Mouse (Mus musculus): ENCODE measurements around the gene Bmpr1a. TPM values are rescaled to one million over a fixed set of nuclear protein-coding genes. Genes with fewer than 3 reads are reported as not detected.

Gene Bmpr1a
- polyA plus RNA-seq, 1 experiment from 2014 or later: 60.4 TPM

DNA sequence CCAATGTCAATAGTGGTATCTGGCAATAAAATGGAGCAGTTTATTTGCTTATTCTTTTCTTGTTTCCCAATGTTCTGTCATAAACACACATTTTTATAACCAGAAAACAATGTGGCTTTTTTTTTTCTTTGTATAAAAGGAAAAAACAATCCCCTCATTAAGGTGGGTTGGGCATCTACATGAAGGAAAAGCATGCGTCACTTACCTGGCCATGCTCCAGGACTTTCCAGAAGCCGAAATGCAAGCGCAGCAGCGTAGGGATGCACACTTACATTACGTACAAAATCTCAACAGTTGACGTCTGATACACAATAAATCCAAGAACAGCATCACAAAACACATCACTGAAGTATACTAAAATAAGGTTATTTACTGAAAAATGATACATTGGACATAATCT is 92.4 kb downstream of the Bmpr1a start:
- Histone ChIP-seq H3K4me3 (ENCODE audit: low read depth, low read length) (no peak overlapping the region), H3K4me2 (ENCODE audit: low read depth, low read length, severe bottlenecking) (no peak overlapping the region), H3K4me1 (replicated peaks; ENCODE audit: control insufficient read depth, insufficient read depth, low read length) (no peaks in the 10 kb centered on the region), H3K27ac (ENCODE audit: low read depth, low read length) (no peak overlapping the region), H3K9ac (ENCODE audit: low read length) (no peak overlapping the region), H3K36me3 (ENCODE audit: control insufficient read depth, insufficient read depth, low read length) (peaks cover 11% of the 10 kb centered on the region), H3K9me3 (ENCODE audit: control insufficient read depth, low read length) (no peaks in the 10 kb centered on the region), H3K27me3 (ENCODE audit: control insufficient read depth, insufficient read depth, low read length) (no peaks in the 10 kb centered on the region)
- ATAC-seq (replicated peaks; ENCODE audit: low FRiP score) (no peak), DNase-seq (ENCODE audit: low spot score) (no peak)
- WGBS: 96% methylated on average over 6 of the region's 6 CpGs

DNA sequence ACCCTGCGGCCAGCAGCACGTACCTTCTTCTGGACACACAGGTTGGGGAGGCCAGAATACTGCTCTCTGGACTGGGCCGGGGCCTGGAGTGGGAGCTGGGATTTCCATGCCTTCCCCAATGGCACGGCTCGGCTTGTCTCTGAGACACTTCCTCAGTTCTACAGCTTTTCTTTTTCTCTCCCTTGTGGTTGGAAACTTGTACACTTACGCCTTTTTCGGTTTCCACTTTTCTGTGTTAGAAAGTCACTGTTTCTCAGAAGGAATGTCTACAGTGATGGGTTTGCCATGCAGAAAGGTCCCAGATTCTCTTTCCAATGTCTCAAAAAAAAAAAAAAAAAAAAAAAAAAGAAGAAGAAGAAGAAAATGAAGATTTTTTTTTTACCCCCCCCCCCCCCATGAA is 99.7 kb downstream of the Bmpr1a start:
- no peak overlapping the region for H3K4me3 ChIP-seq (ENCODE audit: low read depth, low read length)
- no peaks in the 10 kb centered on the region for H3K27me3 ChIP-seq (ENCODE audit: control insufficient read depth, insufficient read depth, low read length)
- H3K9me3 ChIP-seq (ENCODE audit: control insufficient read depth, low read length): no peaks in the 10 kb centered on the region
- H3K4me2 ChIP-seq (ENCODE audit: low read depth, low read length, severe bottlenecking): no peak overlapping the region
- 96% methylated on average over 7 of the region's 7 CpGs for WGBS
- ATAC-seq (replicated peaks; ENCODE audit: low FRiP score) (no peak), DNase-seq (ENCODE audit: low spot score) (peak; percentile 47)
- H3K36me3 ChIP-seq (ENCODE audit: control insufficient read depth, insufficient read depth, low read length): peaks cover 5% of the 10 kb centered on the region; the same call in 1 of the 2 replicates
- H3K9ac ChIP-seq (ENCODE audit: low read length): no peak overlapping the region
- H3K27ac ChIP-seq (ENCODE audit: low read depth, low read length): no peak overlapping the region
- H3K4me1 ChIP-seq (replicated peaks; ENCODE audit: control insufficient read depth, insufficient read depth, low read length): no peaks in the 10 kb centered on the region

DNA sequence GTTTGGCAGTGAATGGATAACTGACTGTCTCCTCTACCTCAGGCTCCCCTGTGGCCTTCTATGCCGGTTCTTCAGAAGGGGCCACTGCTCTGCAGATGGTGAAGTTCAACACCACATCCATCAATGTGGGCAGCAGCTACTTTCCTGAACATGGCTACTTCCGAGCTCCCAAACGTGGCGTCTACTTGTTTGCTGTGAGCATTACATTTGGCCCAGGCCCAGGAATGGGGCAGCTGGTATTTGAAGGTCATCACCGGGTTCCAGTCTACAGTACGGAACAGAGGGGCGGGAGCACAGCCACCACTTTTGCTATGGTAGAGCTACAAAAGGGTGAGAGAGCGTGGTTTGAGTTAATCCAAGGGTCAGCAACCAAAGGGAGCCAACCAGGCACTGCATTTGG is 100.3 kb downstream of the Bmpr1a start:
- Histone ChIP-seq H3K4me1 (replicated peaks; ENCODE audit: control insufficient read depth, insufficient read depth, low read length) (no peaks in the 10 kb centered on the region), H3K36me3 (ENCODE audit: control insufficient read depth, insufficient read depth, low read length) (peaks cover 5% of the 10 kb centered on the region; the same call in 1 of the 2 replicates), H3K4me3 (ENCODE audit: low read depth, low read length) (no peak overlapping the region), H3K9me3 (ENCODE audit: control insufficient read depth, low read length) (no peaks in the 10 kb centered on the region), H3K4me2 (ENCODE audit: low read depth, low read length, severe bottlenecking) (no peak overlapping the region), H3K27ac (ENCODE audit: low read depth, low read length) (no peak overlapping the region), H3K27me3 (ENCODE audit: control insufficient read depth, insufficient read depth, low read length) (no peaks in the 10 kb centered on the region), H3K9ac (ENCODE audit: low read length) (no peak overlapping the region)
- ATAC-seq (replicated peaks; ENCODE audit: low FRiP score) (no peak), DNase-seq (ENCODE audit: low spot score) (peak; percentile 37)
- WGBS: 88% methylated on average over 8 of the region's 8 CpGs

- no peak overlapping the region for H3K9ac ChIP-seq (ENCODE audit: low read length)
- H3K27me3 ChIP-seq (ENCODE audit: control insufficient read depth, insufficient read depth, low read length): no peaks in the 10 kb centered on the region
- no peaks in the 10 kb centered on the region for H3K9me3 ChIP-seq (ENCODE audit: control insufficient read depth, low read length)
- H3K27ac ChIP-seq (ENCODE audit: low read depth, low read length): no peak overlapping the region
- DNase-seq (ENCODE audit: low spot score): peak; percentile 86
- no peak for ATAC-seq (replicated peaks; ENCODE audit: low FRiP score)
- peaks cover 2% of the 10 kb centered on the region; the same call in 1 of the 2 replicates for H3K36me3 ChIP-seq (ENCODE audit: control insufficient read depth, insufficient read depth, low read length)
- WGBS: 57% methylated on average over 6 of the region's 6 CpGs
- no peak overlapping the region for H3K4me3 ChIP-seq (ENCODE audit: low read depth, low read length)
- H3K4me2 ChIP-seq (ENCODE audit: low read depth, low read length, severe bottlenecking): no peak overlapping the region
- H3K4me1 ChIP-seq (replicated peaks; ENCODE audit: control insufficient read depth, insufficient read depth, low read length): no peaks in the 10 kb centered on the region
Measured at GRCm38 (mm10) chr14:34401135-34401534, 102.0 kb downstream of the Bmpr1a start.

GRCm38 (mm10) chr14:34400021-34400420 is 103.1 kb downstream of the Bmpr1a start:
- no peaks in the 10 kb centered on the region for H3K9me3 ChIP-seq (ENCODE audit: control insufficient read depth, low read length)
- H3K4me2 ChIP-seq (ENCODE audit: low read depth, low read length, severe bottlenecking): no peak overlapping the region
- whole genome bisulfite sequencing: 94% methylated on average over 3 of the region's 3 CpGs
- H3K4me3 ChIP-seq (ENCODE audit: low read depth, low read length): no peak overlapping the region
- ATAC-seq (replicated peaks; ENCODE audit: low FRiP score) (no peak), DNase-seq (ENCODE audit: low spot score) (peak; percentile 32)
- H3K9ac ChIP-seq (ENCODE audit: low read length): no peak overlapping the region
- no peak overlapping the region for H3K27ac ChIP-seq (ENCODE audit: low read depth, low read length)
- H3K36me3 ChIP-seq (ENCODE audit: control insufficient read depth, insufficient read depth, low read length): peaks cover 2% of the 10 kb centered on the region; the same call in 1 of the 2 replicates
- no peaks in the 10 kb centered on the region for H3K4me1 ChIP-seq (replicated peaks; ENCODE audit: control insufficient read depth, insufficient read depth, low read length)
- H3K27me3 ChIP-seq (ENCODE audit: control insufficient read depth, insufficient read depth, low read length): no peaks in the 10 kb centered on the region

GRCm38 (mm10) chr14:34399301-34399700 is 103.8 kb downstream of the Bmpr1a start:
- Histone ChIP-seq H3K27me3 (ENCODE audit: control insufficient read depth, insufficient read depth, low read length) (no peaks in the 10 kb centered on the region), H3K36me3 (ENCODE audit: control insufficient read depth, insufficient read depth, low read length) (peaks cover 2% of the 10 kb centered on the region; the same call in 1 of the 2 replicates), H3K4me3 (ENCODE audit: low read depth, low read length) (no peak overlapping the region), H3K9ac (ENCODE audit: low read length) (no peak overlapping the region), H3K9me3 (ENCODE audit: control insufficient read depth, low read length) (no peaks in the 10 kb centered on the region), H3K27ac (ENCODE audit: low read depth, low read length) (no peak overlapping the region), H3K4me1 (replicated peaks; ENCODE audit: control insufficient read depth, insufficient read depth, low read length) (no peaks in the 10 kb centered on the region), H3K4me2 (ENCODE audit: low read depth, low read length, severe bottlenecking) (no peak overlapping the region)
- DNase-seq (ENCODE audit: low spot score) (peak; percentile 41), ATAC-seq (replicated peaks; ENCODE audit: low FRiP score) (no peak)
- 96% methylated on average over 6 of the region's 6 CpGs for WGBS

GRCm38 (mm10) chr14:34398901-34399300 is 104.2 kb downstream of the Bmpr1a start:
- Histone ChIP-seq H3K4me3 (ENCODE audit: low read depth, low read length) (no peak overlapping the region), H3K4me1 (replicated peaks; ENCODE audit: control insufficient read depth, insufficient read depth, low read length) (no peaks in the 10 kb centered on the region), H3K27me3 (ENCODE audit: control insufficient read depth, insufficient read depth, low read length) (no peaks in the 10 kb centered on the region), H3K27ac (ENCODE audit: low read depth, low read length) (no peak overlapping the region), H3K9me3 (ENCODE audit: control insufficient read depth, low read length) (no peaks in the 10 kb centered on the region), H3K9ac (ENCODE audit: low read length) (no peak overlapping the region), H3K36me3 (ENCODE audit: control insufficient read depth, insufficient read depth, low read length) (peaks cover 2% of the 10 kb centered on the region; the same call in 1 of the 2 replicates), H3K4me2 (ENCODE audit: low read depth, low read length, severe bottlenecking) (no peak overlapping the region)
- DNase-seq (ENCODE audit: low spot score) (peak; percentile 45), ATAC-seq (replicated peaks; ENCODE audit: low FRiP score) (no peak)
- WGBS: 94% methylated on average over 21 of the region's 21 CpGs

DNA sequence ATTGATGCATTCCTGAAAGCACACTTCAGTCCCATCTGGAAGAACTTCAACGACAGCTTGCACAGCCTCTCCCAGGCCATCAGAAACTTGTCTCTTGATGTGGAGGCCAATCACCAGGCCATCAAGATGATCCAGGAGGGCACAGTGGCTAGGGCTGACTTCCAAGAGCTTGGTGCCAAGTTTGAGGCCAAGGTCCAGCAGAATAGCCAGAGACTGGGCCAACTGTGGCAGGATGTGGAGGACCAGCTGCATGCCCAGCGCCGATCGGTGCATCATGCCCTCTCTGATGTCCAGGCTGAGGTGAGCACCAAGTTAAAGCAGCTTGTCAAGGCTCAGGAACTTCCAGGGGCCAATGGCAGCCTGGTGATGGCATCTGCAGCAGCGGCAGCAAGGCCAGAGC is 105.3 kb downstream of the Bmpr1a start:
- WGBS: 97% methylated on average over 5 of the region's 5 CpGs
- no peak overlapping the region for H3K9ac ChIP-seq (ENCODE audit: low read length)
- H3K9me3 ChIP-seq (ENCODE audit: control insufficient read depth, low read length): no peaks in the 10 kb centered on the region
- no peak for ATAC-seq (replicated peaks; ENCODE audit: low FRiP score)
- no peak for DNase-seq (ENCODE audit: low spot score)
- H3K4me3 ChIP-seq (ENCODE audit: low read depth, low read length): no peak overlapping the region
- no peaks in the 10 kb centered on the region for H3K27me3 ChIP-seq (ENCODE audit: control insufficient read depth, insufficient read depth, low read length)
- H3K36me3 ChIP-seq (ENCODE audit: control insufficient read depth, insufficient read depth, low read length): peaks cover 2% of the 10 kb centered on the region; the same call in 1 of the 2 replicates
- H3K4me2 ChIP-seq (ENCODE audit: low read depth, low read length, severe bottlenecking): no peak overlapping the region
- H3K27ac ChIP-seq (ENCODE audit: low read depth, low read length): no peak overlapping the region
- H3K4me1 ChIP-seq (replicated peaks; ENCODE audit: control insufficient read depth, insufficient read depth, low read length): no peaks in the 10 kb centered on the region

DNA sequence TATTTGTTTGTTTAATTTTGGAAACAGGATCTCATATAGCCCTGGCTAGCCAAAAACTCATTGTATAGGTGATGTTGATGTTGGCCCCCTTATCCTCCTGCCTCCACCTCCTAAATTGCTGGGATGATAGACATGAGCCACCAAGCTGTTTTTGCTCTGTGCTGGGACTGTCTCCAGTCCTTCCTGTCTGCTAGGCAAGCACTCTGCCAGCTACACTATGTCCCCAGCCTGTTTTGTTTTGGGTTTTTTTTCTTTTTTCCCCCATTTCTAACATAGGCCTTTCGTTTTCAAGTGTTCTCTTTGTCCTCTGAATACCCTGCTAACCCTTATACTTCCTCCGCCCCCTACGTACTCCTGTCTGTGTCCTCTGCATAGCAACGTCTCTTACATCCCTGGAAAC is 109.8 kb downstream of the Bmpr1a start:
- Histone ChIP-seq H3K27ac (ENCODE audit: low read depth, low read length) (no peak overlapping the region), H3K9me3 (ENCODE audit: control insufficient read depth, low read length) (no peaks in the 10 kb centered on the region; the same call in 1 of the 2 replicates), H3K4me3 (ENCODE audit: low read depth, low read length) (no peak overlapping the region), H3K36me3 (ENCODE audit: control insufficient read depth, insufficient read depth, low read length) (no peaks in the 10 kb centered on the region), H3K4me1 (replicated peaks; ENCODE audit: control insufficient read depth, insufficient read depth, low read length) (no peaks in the 10 kb centered on the region), H3K27me3 (ENCODE audit: control insufficient read depth, insufficient read depth, low read length) (no peaks in the 10 kb centered on the region), H3K4me2 (ENCODE audit: low read depth, low read length, severe bottlenecking) (no peak overlapping the region), H3K9ac (ENCODE audit: low read length) (no peak overlapping the region)
- WGBS: 60% methylated on average over 4 of the region's 4 CpGs
- DNase-seq (ENCODE audit: low spot score) (peak; percentile 35), ATAC-seq (replicated peaks; ENCODE audit: low FRiP score) (no peak)

Data from forebrain, embryonic 11.5 days (tissue).